Mouse (Mus musculus): Measurements from ENCODE around the gene Tspan10.

GRCm38 (mm10) chr11:120447179-120447578, 4.7 kb downstream of the Tspan10 start:
- TF ChIP-seq CTCF (IDR thresholded peaks at IDR 0.05; ENCODE audit: low read depth, low read length) (no peak), POLR2A (IDR thresholded peaks at IDR 0.05; ENCODE audit: borderline replicate concordance, low read depth, low read length) (no peak)
